Mouse (Mus musculus) ES-Bruce4 (cell line): ENCODE measurements at regions not wholly inside any gene's neighbourhood (a gene's known extent, or its start where the extent isn't known, plus 50 kb on each side); places are given as distances from the start of the nearest gene placed in this dataset.

ENCODE experiments used
- H3K27ac ChIP-seq: 2 replicates; pipeline ENCODE4 v1.5.1; 2012; ENCODE audit warnings: low read length, inconsistent platforms; ENCODE audit not compliant: insufficient read depth
- H3K27me3 ChIP-seq: 2 replicates; pipeline ENCODE4 v1.6.1; 2012; ENCODE audit warnings: mild to moderate bottlenecking, low read length, inconsistent platforms; ENCODE audit not compliant: control insufficient read depth, poor library complexity, insufficient read depth, severe bottlenecking
- H3K36me3 ChIP-seq: 2 replicates; pipeline ENCODE4 v1.6.1; 2012; ENCODE audit warnings: inconsistent platforms, mild to moderate bottlenecking, low read length, moderate library complexity; ENCODE audit not compliant: control insufficient read depth, poor library complexity, insufficient read depth, severe bottlenecking
- H3K4me1 ChIP-seq: one replicate; pipeline ENCODE4 v1.8.1; 2011; ENCODE audit warnings: low read length; ENCODE audit not compliant: control insufficient read depth, insufficient read depth
- H3K4me3 ChIP-seq: 2 replicates; pipeline ENCODE4 v1.5.1; 2011; ENCODE audit warnings: low read depth, mild to moderate bottlenecking, low read length
- H3K9ac ChIP-seq: 2 replicates; pipeline ENCODE4 v1.6.1; 2012; ENCODE audit warnings: low read depth, mild to moderate bottlenecking, inconsistent platforms; ENCODE audit not compliant: poor library complexity, severe bottlenecking
- H3K9me3 ChIP-seq: replicated peaks from 2 replicates; pipeline ENCODE4 v1.6.1; 2012; ENCODE audit warnings: mild to moderate bottlenecking, low read length, inconsistent platforms; ENCODE audit not compliant: control insufficient read depth, poor library complexity, insufficient read depth, severe bottlenecking
- CTCF ChIP-seq: IDR thresholded peaks from one replicate; pipeline ENCODE4 v1.8.1; 2011; ENCODE audit warnings: low read depth, low read length
- EP300 ChIP-seq: IDR thresholded peaks from 2 replicates; pipeline ENCODE4 v1.6.1; 2011; ENCODE audit warnings: low read depth, low read length; ENCODE audit not compliant: insufficient read depth
- POLR2A ChIP-seq: IDR thresholded peaks from one replicate; pipeline ENCODE4 v1.8.1; 2011; ENCODE audit warnings: low read length; ENCODE audit not compliant: insufficient read depth

- Histone ChIP-seq H3K27ac (no peak overlapping the region), H3K4me3 (no peak overlapping the region), H3K27me3 (no peaks in the 10 kb centered on the region), H3K9me3 (no peaks in the 10 kb centered on the region), H3K4me1 (no peaks in the 10 kb centered on the region), H3K9ac (no peak overlapping the region), H3K36me3 (no peaks in the 10 kb centered on the region)
- TF ChIP-seq EP300 (no peak), CTCF (no peak), POLR2A (no peak)
Observed at GRCm38 (mm10) chr13:119069581-119069936, 358.8 kb upstream of the Paip1 start.

GRCm38 (mm10) chr13:119079243-119079642 lies 349.2 kb upstream of the Paip1 start:
- no peaks in the 10 kb centered on the region for H3K9me3 ChIP-seq
- TF ChIP-seq CTCF (no peak), EP300 (no peak), POLR2A (no peak)
- H3K9ac ChIP-seq, result no peak overlapping the region
- no peaks in the 10 kb centered on the region for H3K4me1 ChIP-seq
- H3K27me3 ChIP-seq, result no peaks in the 10 kb centered on the region
- H3K4me3 ChIP-seq, result no peak overlapping the region
- no peaks in the 10 kb centered on the region for H3K36me3 ChIP-seq
- H3K27ac ChIP-seq, result no peak overlapping the region

- Histone ChIP-seq H3K4me3 (no peak overlapping the region), H3K36me3 (no peaks in the 10 kb centered on the region), H3K27me3 (no peaks in the 10 kb centered on the region), H3K4me1 (no peaks in the 10 kb centered on the region), H3K27ac (no peak overlapping the region), H3K9ac (no peak overlapping the region), H3K9me3 (no peaks in the 10 kb centered on the region)
- TF ChIP-seq EP300 (no peak), POLR2A (no peak), CTCF (no peak)
Observed at GRCm38 (mm10) chr13:119081691-119082090, 346.7 kb upstream of the Paip1 start.

- Histone ChIP-seq H3K4me1 (no peaks in the 10 kb centered on the region), H3K36me3 (no peaks in the 10 kb centered on the region), H3K9ac (no peak overlapping the region), H3K9me3 (no peaks in the 10 kb centered on the region; the same call in 1 of the 2 replicates), H3K27ac (no peak overlapping the region), H3K27me3 (no peaks in the 10 kb centered on the region), H3K4me3 (no peak overlapping the region)
- no peak for TF ChIP-seq CTCF
- no peak for TF ChIP-seq POLR2A
- no peak for TF ChIP-seq EP300
Observed at GRCm38 (mm10) chr13:119117906-119118305, 310.5 kb upstream of the Paip1 start.

GRCm38 (mm10) chr13:119118382-119118781 lies 310.0 kb upstream of the Paip1 start:
- Histone ChIP-seq H3K27ac (no peak overlapping the region), H3K4me1 (no peaks in the 10 kb centered on the region), H3K9ac (no peak overlapping the region), H3K9me3 (peaks cover 3% of the 10 kb centered on the region), H3K36me3 (no peaks in the 10 kb centered on the region), H3K27me3 (no peaks in the 10 kb centered on the region), H3K4me3 (no peak overlapping the region)
- no peak for TF ChIP-seq EP300
- no peak for TF ChIP-seq POLR2A
- no peak for TF ChIP-seq CTCF

- Histone ChIP-seq H3K27ac (no peak overlapping the region), H3K4me3 (no peak overlapping the region)
- TF ChIP-seq CTCF (no peak), POLR2A (no peak), EP300 (no peak)
Observed at GRCm38 (mm10) chr13:119140436-119140835, 288.0 kb upstream of the Paip1 start.

More at GRCm38 (mm10) chr13:119140436-119140835, 288.0 kb upstream of the Paip1 start:
- H3K4me1 ChIP-seq, result no peaks in the 10 kb centered on the region
- H3K36me3 ChIP-seq, result no peaks in the 10 kb centered on the region
- H3K27me3 ChIP-seq, result no peaks in the 10 kb centered on the region
- H3K9ac ChIP-seq, result no peak overlapping the region
- H3K9me3 ChIP-seq, result no peaks in the 10 kb centered on the region
